Mouse (Mus musculus) small intestine, adult 2 months (tissue): ENCODE data around the gene Hnrnpab.

Experiments
- CTCF ChIP-seq: fragments of 200-500 bp; IDR thresholded peaks from 2 replicates; pipeline ENCODE4 v1.5.1; 2012; ENCODE audit warnings: low read depth, mild to moderate bottlenecking, control low read depth, inconsistent platforms, low read length, moderate library complexity, mixed read lengths; ENCODE audit not compliant: insufficient replicate concordance, insufficient read length; ENCODE audit errors: extremely low read depth
- POLR2A ChIP-seq: fragments of 200-500 bp; IDR thresholded peaks from 2 replicates; pipeline ENCODE4 v1.6.1; 2012; ENCODE audit warnings: low read depth, mild to moderate bottlenecking, control low read depth, inconsistent platforms, low read length, moderate library complexity

DNA sequence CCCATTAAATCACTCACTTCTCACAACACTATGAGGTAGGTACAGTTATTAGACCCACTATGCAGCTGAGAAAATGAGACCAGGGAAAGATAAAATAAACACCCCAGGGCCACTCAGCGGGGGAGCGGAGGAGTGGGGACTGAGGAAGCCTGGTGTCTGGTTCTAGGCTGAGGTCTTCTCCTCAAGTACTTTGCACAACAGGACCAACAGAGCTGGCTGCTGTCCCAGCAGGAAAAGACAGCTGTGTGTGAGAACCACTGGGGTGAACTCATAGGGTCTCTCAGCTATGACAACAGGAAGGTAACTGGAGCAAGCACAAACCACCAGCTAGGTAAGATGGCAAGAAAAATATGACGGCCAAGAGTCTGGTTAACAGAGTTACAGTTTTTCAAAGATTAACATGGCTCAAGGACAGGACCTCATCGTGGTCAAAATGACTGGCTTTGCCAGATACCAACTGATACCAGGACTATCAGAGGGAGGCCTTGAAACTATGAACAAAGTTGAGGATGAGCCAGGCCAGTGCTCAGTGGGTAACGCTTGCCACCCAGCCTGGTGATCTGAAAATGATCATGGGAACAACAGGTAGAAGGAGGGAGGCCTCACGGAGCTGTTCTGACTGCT, 25.6 kb upstream of the Hnrnpab start:
- TF ChIP-seq POLR2A, result no peak
- no peak for TF ChIP-seq CTCF
